Mouse (Mus musculus): ENCODE results near the gene 1700013F07Rik. TPM values are rescaled to one million over a fixed set of nuclear protein-coding genes. Genes with fewer than 3 reads are reported as not detected.
"Not testable (repeated sequence)": the region's sequence is repeated elsewhere in the genome, so short reads cannot be mapped to it uniquely, and the experiment has no call there.

1700013F07Rik gene
- total RNA-seq, 2 experiments from 2014 or later: not detected

- peak; percentile 87 for ATAC-seq (replicated peaks; ENCODE audit: low FRiP score, poor library complexity, severe bottlenecking)
These were observed 3.4 kb downstream of the 1700013F07Rik start for GRCm38 (mm10) chr3:108537303-108537702.

DNA sequence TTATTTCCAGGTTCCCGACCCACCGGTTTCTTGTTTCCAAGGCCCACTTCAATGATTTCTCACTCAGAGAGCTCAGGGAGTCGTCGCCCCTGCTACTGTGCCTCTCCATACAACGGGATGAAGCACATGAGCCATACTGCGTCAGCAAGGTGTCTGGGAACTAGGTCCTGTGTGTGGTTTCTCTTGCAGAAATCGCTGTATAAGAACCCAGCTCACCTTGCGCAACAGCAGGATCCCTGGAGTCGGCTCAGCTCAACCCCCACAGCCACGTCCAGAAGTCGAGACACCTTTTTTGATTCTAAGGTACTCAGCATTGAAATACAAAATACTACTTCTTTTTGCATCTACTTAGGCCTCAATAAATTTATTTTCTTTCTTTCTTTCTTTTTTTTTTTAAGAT is 8.3 kb downstream of the 1700013F07Rik start:
- ATAC-seq (replicated peaks; ENCODE audit: low FRiP score, poor library complexity, severe bottlenecking): no peak

DNA sequence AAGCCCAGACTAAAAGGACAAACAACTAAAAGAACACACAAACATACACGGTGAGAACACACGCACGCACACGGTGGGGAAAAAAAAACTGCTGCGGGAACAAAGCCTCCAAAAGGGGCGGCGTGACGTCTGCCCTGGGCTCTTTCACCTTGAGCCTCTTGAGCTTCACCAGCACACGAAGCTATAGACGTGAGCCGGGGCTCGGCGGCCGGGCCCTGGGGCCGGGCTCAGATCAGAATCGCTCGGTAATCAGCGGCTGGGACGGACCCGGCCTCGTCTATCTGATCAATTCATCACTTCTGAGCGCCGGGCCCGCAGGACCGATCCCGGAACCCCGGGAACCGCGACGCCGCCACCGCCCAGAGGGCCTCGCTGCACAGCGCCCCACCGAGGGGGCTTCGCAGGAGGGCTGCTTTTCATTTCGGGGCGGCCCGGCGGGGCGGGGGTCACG is 20.2 kb downstream of the 1700013F07Rik start:
- peak; percentile 36 for ATAC-seq (replicated peaks; ENCODE audit: low FRiP score, poor library complexity, severe bottlenecking)

DNA sequence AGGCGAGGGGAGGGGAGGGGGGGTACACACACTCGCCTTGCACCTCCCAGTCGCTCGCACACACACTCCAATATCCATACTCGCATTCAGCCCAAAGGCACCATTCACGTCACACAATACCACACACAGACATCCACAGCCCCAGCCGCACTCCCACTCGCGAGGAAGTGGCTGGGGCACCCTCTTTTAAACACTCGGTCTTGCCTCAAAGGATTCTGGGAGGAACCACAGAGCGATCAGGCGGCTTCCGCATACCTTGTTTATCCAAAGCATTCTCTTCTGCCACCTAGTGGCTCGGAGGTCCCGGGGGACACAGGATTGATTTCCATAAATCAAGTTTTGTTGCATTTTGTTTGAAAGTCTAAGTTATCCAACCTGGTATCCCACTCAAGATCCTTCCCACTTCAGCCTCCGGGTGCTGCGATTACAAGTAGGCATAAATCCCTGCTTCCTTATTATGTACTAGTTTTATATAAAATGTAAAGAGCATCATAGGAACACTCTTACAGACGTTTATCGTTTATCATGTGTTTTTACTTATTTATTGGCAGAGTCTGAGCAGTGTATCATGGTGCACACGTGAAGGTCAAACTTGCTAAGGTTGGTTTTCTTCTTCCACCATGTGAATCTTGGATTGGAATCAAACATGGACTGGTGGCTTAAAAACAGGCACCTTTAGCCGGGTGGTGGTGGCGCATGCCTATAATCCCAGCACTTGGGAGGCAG is 20.8 kb downstream of the 1700013F07Rik start:
- peak; percentile 97 for ATAC-seq (replicated peaks; ENCODE audit: low FRiP score, poor library complexity, severe bottlenecking)

DNA sequence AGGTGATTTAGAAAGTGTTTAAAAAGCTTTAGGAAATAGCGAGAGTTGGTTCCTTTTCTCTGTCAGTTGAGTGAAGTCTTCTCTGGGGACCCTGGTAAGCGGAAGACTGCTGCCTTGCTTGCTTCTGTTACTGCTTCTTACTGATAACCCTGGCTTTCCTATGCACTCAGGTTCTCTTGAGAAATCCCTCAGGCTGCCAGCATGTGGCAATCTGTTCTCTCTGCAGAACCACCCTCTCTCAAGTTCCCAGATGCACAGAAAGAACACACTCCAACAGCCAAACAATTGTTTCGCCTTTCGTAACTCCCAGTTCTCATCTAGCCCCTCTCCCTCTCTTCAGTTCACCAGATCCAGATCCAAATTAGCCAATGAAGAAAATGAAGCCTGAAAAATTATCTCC is 23.9 kb downstream of the 1700013F07Rik start:
- ATAC-seq (replicated peaks; ENCODE audit: low FRiP score, poor library complexity, severe bottlenecking): no peak

DNA sequence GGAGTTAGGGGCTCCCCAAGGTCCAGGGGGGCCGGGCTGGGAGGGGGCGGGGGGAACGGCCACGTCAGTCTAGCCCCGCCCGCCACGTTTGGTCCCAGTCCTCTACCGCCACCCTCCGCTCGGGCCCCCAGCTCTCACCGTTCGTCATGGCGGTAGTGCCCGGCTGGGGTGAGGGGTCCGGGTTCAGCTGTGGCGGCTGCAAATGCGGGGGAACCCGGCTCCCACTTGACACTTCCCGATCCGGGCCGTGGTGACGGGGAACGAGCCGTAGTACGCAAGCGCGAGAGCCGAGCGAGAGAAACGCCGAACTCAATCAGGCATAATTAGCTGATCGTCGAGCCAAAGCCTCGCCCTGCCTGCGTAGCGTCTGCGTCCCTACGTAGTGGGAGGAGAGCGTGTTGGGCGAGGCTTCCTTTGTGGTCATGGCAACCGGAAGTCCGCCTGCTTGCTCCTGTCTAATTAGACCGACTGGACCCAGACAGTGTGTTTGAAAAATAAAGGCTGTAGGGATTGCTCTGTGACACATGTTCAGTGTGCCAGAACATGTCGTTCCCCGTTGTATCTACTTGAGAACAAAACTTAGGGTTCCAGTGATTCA is 28.3 kb downstream of the 1700013F07Rik start, which contains the start of gene Tmem167b:
TSS of gene Tmem167b (minus strand) at position 334 of the 598 bp plus-strand sequence.
- peak; percentile 93 for ATAC-seq (replicated peaks; ENCODE audit: low FRiP score, poor library complexity, severe bottlenecking)

DNA sequence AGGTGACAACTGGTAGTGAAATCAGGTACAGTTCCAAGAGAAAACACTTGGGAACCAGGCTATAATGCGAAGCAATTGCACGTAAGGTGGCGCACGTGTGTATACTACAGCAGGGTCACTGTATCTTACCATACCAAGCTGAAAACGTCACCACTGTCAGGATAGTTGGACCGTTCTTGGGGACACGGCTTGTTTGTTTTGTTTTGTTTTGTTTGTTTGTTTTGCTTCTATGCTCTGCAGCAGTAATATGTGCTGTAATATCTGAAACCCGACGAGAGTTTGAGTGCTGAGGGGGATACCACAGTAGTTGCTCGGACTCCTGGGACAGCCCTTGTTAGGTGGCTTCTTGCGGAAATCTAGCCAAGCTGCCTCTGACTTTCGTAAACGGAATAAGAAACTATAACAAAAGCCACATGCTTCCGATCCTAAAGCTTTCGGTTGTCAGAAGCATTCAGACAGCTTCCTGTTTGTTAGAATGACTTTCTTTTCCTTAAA is 28.9 kb downstream of the 1700013F07Rik start:
- ATAC-seq (replicated peaks; ENCODE audit: low FRiP score, poor library complexity, severe bottlenecking): peak; percentile 62

DNA sequence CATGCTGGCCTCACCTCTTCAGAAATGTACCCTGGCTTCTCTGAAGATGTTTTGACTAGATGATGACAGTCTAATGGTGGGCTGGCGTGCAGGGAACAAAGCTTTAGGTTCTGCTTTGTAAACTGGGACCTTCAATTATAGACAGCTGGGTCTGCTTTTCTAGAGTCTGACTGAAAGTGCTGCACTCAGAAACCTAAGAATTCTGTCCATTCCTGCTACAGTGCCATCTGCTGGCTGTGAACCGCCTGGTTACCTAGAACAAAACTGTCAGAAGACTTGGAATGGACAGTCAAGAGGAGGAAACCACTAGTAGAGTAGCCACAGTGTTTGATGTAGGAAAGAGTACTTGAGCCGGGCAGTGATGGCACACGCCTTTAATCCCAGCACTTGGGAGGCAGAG is 29.4 kb downstream of the 1700013F07Rik start:
- peak; percentile 66 for ATAC-seq (replicated peaks; ENCODE audit: low FRiP score, poor library complexity, severe bottlenecking)

DNA sequence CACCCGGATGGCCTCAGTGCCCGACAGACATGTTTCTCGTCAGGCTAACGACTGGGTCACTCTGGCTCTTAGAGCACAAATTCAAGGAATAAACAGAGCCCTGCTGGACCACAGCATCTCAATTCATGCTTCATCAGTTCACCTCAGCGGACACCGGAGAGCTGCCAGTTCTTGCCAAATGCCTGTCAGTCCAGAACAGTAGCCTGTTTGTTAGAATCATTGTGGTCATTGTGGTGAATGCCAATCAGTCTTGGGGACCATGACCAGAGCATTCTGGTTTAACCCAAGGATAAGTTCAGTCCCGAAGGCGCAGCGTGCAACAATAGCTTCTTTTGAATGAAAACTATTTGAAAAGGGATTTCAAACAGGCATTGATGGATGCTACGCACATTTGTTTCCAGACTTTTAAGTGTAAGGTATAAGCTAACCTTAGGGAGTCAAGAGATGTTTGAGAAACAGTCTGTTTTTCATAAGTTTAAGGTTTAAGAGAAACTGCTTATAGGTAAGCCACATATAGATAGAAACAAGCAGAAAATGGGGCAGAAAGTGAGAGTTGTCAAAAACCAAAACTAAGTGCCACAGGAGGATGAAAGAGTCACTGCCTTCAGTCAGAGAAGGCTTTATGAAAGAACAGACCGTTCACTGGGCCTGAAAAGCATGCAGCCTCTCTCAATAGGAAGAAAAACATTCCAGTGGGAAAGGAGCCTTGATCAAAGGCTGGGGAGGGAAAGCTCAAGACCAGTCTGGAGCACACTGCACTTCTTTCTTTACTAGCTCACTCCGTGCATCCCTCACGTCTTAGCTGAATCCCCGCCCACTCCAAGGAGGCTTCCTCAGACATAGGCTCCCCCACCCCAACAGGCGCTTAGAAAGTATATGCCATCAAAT is 34.3 kb downstream of the 1700013F07Rik start:
- ATAC-seq (replicated peaks; ENCODE audit: low FRiP score, poor library complexity, severe bottlenecking): no peak

GRCm38 (mm10) chr3:108569636-108570035 is 35.7 kb downstream of the 1700013F07Rik start:
- ATAC-seq (replicated peaks; ENCODE audit: low FRiP score, poor library complexity, severe bottlenecking): not testable (repeated sequence)

DNA sequence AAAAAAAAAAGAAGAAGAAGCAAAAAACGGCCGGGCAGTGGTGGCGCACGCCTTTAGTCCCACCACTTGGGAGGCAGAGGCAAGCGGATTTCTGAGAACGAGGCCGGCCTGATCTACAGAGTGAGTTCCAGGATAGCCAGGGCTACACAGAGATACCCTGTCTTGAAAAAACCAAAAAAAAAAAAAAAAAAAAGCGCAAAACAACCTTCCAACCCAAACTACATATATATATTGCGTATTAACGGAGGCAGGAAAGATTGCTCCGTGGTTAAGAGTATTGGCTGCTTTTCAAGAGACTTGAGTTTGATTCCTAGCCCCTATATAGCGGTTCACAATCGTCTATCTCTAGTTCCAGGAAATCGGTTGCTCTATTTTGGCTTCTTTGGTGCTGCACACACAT is 36.9 kb downstream of the 1700013F07Rik start:
- ATAC-seq (replicated peaks; ENCODE audit: low FRiP score, poor library complexity, severe bottlenecking): no peak

DNA sequence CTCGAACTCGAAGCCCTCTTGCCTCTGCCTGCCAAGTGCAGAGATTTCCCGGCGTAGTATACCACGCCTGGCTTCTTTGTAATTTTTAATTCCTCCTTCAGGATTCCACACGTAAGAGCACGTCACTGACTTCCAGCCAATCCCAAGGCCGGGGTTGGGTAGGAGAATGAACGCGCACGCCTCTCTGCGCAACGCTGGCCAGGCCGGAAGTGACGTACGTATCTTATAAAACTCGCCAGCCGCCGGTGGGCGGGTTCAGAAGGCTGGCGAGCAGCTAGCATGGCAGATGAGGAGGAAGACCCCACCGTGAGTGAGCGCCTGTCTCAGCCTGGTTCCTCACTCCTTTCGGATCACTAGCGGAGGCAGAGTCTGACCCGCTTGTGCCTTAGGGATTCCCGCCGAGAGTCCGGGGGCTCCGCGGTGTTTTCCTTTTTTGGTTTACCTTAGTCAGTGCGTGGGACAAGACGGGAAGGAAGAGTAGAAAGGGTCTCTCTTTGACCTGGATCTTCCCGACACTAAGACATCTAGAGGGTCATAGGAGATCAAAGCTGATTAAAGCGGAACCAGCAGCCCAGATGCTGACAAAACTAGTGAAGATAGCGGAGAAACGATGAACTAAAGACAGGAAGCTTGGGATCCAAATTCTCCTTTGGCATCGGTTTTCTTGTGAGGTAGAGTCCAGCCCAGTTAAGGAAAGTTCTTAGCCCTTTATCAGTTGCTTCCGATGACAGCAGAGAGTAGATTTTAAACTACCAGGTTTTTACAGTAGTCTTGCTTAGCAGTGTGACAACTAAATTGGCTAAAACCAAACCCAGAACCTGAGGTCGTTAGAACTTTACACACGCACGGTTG is 37.7 kb downstream of the 1700013F07Rik start, which contains the start of gene Taf13:
TSS of gene Taf13 (plus strand) at position 256 of the 852 bp plus-strand sequence.
- ATAC-seq (replicated peaks; ENCODE audit: low FRiP score, poor library complexity, severe bottlenecking): peak; percentile 99

GRCm38 (mm10) chr3:108572309-108573010 is 38.5 kb downstream of the 1700013F07Rik start:
- no peak for ATAC-seq (replicated peaks; ENCODE audit: low FRiP score, poor library complexity, severe bottlenecking)

GRCm38 (mm10) chr3:108574018-108574417 is 40.1 kb downstream of the 1700013F07Rik start:
- no peak for ATAC-seq (replicated peaks; ENCODE audit: low FRiP score, poor library complexity, severe bottlenecking)

DNA sequence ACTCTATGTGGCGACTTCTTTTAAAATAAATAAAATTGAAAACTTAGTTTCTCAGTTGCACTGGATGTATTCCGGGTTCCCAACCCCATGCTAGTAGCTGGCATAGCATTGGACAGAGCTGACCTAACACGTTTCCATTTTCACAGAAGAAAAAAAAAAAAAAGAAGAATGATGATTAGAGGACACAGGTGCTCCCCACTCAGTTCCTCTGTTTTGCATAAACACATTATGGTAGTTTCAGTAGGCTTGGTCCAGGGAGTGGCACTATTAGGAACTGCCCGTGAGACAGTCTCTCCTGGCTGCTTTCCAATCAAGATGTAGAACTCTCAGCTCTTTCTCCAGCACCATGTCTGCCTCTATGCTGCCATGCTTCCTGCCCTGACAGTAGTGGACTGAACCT is 50.6 kb downstream of the 1700013F07Rik start:
- ATAC-seq (replicated peaks; ENCODE audit: low FRiP score, poor library complexity, severe bottlenecking): no peak

GRCm38 (mm10) chr3:108588446-108588845 is 54.5 kb downstream of the 1700013F07Rik start:
- ATAC-seq (replicated peaks; ENCODE audit: low FRiP score, poor library complexity, severe bottlenecking): no peak

GRCm38 (mm10) chr3:108590786-108591529 is 57.0 kb downstream of the 1700013F07Rik start, which contains the start of gene Wdr47:
Wdr47 (plus strand) TSS chr3:108591279.
- peak; percentile 99 for ATAC-seq (replicated peaks; ENCODE audit: low FRiP score, poor library complexity, severe bottlenecking)

Measured in erythroid progenitor cell, adult 5-6 weeks (primary cell).